Mouse (Mus musculus): ENCODE data around the gene Gm10570. TPM values are rescaled to one million over a fixed set of nuclear protein-coding genes. Genes with fewer than 3 reads are reported as not detected.

The Gm10570 gene
- polyA plus RNA-seq, 1 experiment from 2014 or later = not detected

DNA sequence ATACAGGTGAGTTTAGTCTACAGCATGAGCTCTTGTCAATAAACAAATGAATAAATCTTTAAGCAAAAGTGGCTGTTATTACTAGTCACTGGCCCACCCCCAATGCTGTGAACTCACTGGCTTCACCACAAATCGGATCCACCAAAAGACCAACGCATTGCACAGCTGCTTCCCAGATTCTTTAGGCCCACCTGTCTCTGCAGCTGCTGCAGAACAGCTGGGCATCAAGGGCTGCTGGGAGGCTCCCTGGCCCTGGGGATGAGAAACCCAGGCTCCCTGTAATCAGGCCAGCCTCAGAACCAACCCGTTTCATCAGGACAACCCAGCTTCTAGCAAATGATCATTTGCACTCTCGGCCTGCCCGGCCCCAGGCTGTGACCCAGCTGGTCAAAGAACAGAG lies 25.6 kb downstream of the Gm10570 start:
- no peaks in the 10 kb centered on the region for H3K9me3 ChIP-seq
- no peak overlapping the region for H3K4me2 ChIP-seq
- H3K4me1 ChIP-seq = no peaks in the 10 kb centered on the region
- H3K27me3 ChIP-seq = peaks cover 15% of the 10 kb centered on the region
- H3K4me3 ChIP-seq = no peak overlapping the region
- H3K9ac ChIP-seq = no peak overlapping the region
- ATAC-seq (ENCODE audit: insufficient number of reproducible peaks, insufficient read depth, low FRiP score, low TSS enrichment, low read depth) = no peak
- H3K36me3 ChIP-seq = no peaks in the 10 kb centered on the region
- no peak overlapping the region for H3K27ac ChIP-seq
- WGBS = 64% methylated on average over 5 of the region's 5 CpGs

GRCm38 (mm10) chr4:130279105-130279504 lies 29.4 kb downstream of the Gm10570 start, which contains the start of gene Serinc2:
Gene Serinc2, minus strand, starts transcription at chr4:130279205.
- 66% methylated on average over 2 of the region's 2 CpGs for WGBS
- no peaks in the 10 kb centered on the region for H3K36me3 ChIP-seq
- peaks cover 1% of the 10 kb centered on the region for H3K4me1 ChIP-seq
- ATAC-seq (ENCODE audit: insufficient number of reproducible peaks, insufficient read depth, low FRiP score, low TSS enrichment, low read depth) = no peak
- H3K4me2 ChIP-seq = no peak within 1 kb of the TSS
- peaks cover 13% of the 10 kb centered on the region for H3K27me3 ChIP-seq
- H3K9ac ChIP-seq = no peak within 1 kb of the TSS
- no peak within 1 kb of the TSS for H3K4me3 ChIP-seq
- H3K9me3 ChIP-seq = no peaks in the 10 kb centered on the region
- H3K27ac ChIP-seq = no peak within 1 kb of the TSS

DNA sequence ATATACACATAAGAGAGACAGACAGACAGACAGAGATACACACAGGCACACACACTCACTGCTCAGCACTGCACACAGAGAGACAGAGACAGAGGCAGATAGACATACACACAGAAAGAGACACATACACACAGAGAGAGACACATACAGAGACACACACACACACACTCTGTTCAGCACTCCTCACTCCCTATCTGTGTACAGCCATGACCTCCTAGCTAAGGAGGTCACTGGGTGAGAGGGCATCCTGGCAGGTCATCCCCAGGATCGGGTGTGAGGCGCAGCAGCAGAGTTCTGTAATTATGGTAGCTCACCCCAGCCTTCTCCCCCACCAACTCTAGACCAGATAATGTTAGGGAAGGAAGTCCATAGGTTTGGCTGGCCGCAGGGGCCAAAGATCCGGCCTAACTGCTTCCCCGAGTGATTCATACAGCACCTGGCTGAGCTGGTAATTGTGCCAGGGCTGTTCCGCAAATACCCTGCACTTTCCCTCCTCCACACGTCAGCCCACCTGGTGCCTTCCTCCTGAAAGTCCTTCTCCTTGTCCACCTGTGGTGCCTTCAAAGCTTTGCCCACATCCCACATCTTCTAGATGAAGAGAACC lies 31.8 kb downstream of the Gm10570 start:
- WGBS = 56% methylated on average over 7 of the region's 7 CpGs
- Histone ChIP-seq H3K27ac (no peak overlapping the region), H3K27me3 (peaks cover 8% of the 10 kb centered on the region), H3K36me3 (no peaks in the 10 kb centered on the region), H3K9me3 (no peaks in the 10 kb centered on the region), H3K4me1 (peaks cover 11% of the 10 kb centered on the region), H3K4me2 (no peak overlapping the region), H3K4me3 (no peak overlapping the region), H3K9ac (no peak overlapping the region)
- ATAC-seq (ENCODE audit: insufficient number of reproducible peaks, insufficient read depth, low FRiP score, low TSS enrichment, low read depth) = no peak

GRCm38 (mm10) chr4:130275823-130276105 lies 32.7 kb downstream of the Gm10570 start:
- Histone ChIP-seq H3K27ac (no peak overlapping the region), H3K4me2 (peak overlapping the region; percentile 71), H3K9ac (peak overlapping the region; percentile 96), H3K36me3 (0 out of 2 replicates have a peak, but pooled peaks cover 5% of the 10 kb centered on the region), H3K27me3 (peaks cover 7% of the 10 kb centered on the region), H3K4me1 (peaks cover 11% of the 10 kb centered on the region), H3K9me3 (no peaks in the 10 kb centered on the region), H3K4me3 (peak overlapping the region; percentile 82)
- no peak for ATAC-seq (ENCODE audit: insufficient number of reproducible peaks, insufficient read depth, low FRiP score, low TSS enrichment, low read depth)
- WGBS = 42% methylated on average over 5 of the region's 5 CpGs

DNA sequence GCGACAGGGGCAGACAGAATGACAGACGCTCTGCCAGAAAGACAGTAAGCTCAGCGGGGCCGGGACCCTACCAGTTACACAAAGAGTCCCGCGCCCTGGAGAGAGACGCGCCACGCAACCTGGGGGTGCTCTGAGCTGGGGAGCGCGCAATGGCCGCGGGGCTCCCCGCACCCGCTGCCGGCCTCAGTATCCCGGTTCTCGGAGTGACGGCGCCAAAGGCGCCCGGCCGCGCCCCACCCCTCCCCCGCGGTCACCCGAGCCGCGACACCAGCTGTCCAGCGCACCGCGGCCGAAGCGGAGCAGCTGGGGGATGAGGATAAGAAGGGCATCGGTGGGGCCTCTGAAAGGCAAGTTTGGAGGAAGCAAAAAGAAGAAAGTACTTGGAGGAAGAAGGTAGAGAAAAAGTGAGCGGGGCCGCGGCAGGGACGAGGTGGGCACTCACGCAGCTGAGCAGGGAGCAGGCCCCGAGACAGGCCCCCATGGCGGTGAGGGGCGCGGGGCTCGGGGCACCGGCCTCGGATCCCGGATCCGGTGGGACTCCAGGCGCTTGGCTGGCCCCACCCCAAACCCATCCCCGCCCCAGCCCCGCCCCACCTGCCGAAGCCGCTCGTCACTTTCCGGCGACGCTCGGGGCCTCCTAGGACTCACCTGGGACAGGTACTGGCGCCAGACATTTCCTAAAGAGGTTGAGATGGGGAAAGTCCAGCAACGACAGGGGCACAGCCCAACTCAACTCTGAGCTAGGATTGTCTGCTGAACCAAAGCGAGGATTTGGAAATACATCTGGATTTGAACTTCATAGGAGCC lies 33.3 kb downstream of the Gm10570 start:
- Histone ChIP-seq H3K9ac (peak overlapping the region; percentile 96), H3K4me1 (peaks cover 11% of the 10 kb centered on the region), H3K27me3 (peaks cover 7% of the 10 kb centered on the region), H3K36me3 (0 out of 2 replicates have a peak, but pooled peaks cover 9% of the 10 kb centered on the region), H3K4me3 (peak overlapping the region; percentile 82), H3K4me2 (peak overlapping the region; percentile 71), H3K9me3 (no peaks in the 10 kb centered on the region), H3K27ac (peak overlapping the region; percentile 92)
- ATAC-seq (ENCODE audit: insufficient number of reproducible peaks, insufficient read depth, low FRiP score, low TSS enrichment, low read depth) = peak; percentile 38; the same call in 1 of the 2 replicates
- WGBS = under 1% methylated on average over 62 of the region's 62 CpGs

DNA sequence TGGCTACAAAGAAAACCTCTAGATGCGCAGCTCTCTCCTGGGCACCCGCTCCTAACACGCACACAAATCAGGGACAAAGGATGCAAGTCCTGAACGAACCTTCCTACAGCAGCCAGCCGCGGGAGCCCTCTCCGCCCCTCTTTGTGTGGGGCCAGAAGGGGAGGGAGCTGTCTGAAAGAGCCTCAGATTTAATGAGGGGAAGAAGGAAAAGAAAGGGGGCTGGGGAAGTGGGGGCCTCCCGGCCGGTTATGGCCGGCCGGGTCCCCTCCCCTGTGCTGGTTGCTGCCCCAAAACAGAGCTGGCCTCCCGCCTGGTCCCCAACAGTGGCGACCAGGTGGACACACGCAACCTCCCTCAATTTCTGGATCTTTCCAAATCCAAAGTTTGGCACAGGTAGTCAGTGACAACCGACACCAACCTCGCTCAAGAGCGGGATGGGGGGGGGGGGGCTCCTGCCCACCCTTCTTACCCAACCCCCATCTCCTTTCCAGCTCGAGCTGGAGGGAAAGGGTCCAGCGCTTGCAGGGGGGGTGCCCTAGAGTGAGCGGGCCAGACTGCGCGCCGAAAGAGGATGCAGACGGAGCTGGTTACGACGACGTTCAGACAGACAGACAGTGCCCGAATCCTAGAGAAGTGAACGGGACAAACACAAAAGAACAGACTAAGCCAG lies 34.0 kb downstream of the Gm10570 start:
- Histone ChIP-seq H3K4me2 (peak overlapping the region; percentile 71), H3K27ac (peak overlapping the region; percentile 92), H3K4me1 (peaks cover 11% of the 10 kb centered on the region), H3K27me3 (peaks cover 7% of the 10 kb centered on the region), H3K4me3 (peak overlapping the region; percentile 82), H3K9me3 (no peaks in the 10 kb centered on the region), H3K36me3 (0 out of 2 replicates have a peak, but pooled peaks cover 12% of the 10 kb centered on the region), H3K9ac (peak overlapping the region; percentile 96)
- WGBS = under 1% methylated on average over 29 of the region's 29 CpGs
- peak; percentile 70 for ATAC-seq (ENCODE audit: insufficient number of reproducible peaks, insufficient read depth, low FRiP score, low TSS enrichment, low read depth)

- WGBS = 10% methylated on average over 11 of the region's 12 CpGs
- H3K27me3 ChIP-seq = peaks cover 7% of the 10 kb centered on the region
- peak; percentile 13; the same call in 1 of the 2 replicates for ATAC-seq (ENCODE audit: insufficient number of reproducible peaks, insufficient read depth, low FRiP score, low TSS enrichment, low read depth)
Measured at GRCm38 (mm10) chr4:130273698-130274345, 34.7 kb downstream of the Gm10570 start.

GRCm38 (mm10) chr4:130270611-130271347 lies 37.7 kb downstream of the Gm10570 start:
- Histone ChIP-seq H3K4me3 (no peak overlapping the region), H3K9ac (no peak overlapping the region), H3K4me1 (peaks cover 24% of the 10 kb centered on the region), H3K4me2 (no peak overlapping the region), H3K27me3 (no peaks in the 10 kb centered on the region), H3K27ac (no peak overlapping the region), H3K36me3 (peaks cover 16% of the 10 kb centered on the region; the same call in 1 of the 2 replicates), H3K9me3 (no peaks in the 10 kb centered on the region)
- WGBS = 79% methylated on average over 6 of the region's 6 CpGs
- ATAC-seq (ENCODE audit: insufficient number of reproducible peaks, insufficient read depth, low FRiP score, low TSS enrichment, low read depth) = no peak

More at GRCm38 (mm10) chr4:130273698-130274345, 34.7 kb downstream of the Gm10570 start:
- Histone ChIP-seq H3K9me3 (no peaks in the 10 kb centered on the region), H3K4me3 (peak overlapping the region; percentile 82), H3K36me3 (peaks cover 15% of the 10 kb centered on the region; the same call in 1 of the 2 replicates), H3K9ac (peak overlapping the region; percentile 96), H3K27ac (peak overlapping the region; percentile 92), H3K4me2 (peak overlapping the region; percentile 71), H3K4me1 (peaks cover 11% of the 10 kb centered on the region)

DNA sequence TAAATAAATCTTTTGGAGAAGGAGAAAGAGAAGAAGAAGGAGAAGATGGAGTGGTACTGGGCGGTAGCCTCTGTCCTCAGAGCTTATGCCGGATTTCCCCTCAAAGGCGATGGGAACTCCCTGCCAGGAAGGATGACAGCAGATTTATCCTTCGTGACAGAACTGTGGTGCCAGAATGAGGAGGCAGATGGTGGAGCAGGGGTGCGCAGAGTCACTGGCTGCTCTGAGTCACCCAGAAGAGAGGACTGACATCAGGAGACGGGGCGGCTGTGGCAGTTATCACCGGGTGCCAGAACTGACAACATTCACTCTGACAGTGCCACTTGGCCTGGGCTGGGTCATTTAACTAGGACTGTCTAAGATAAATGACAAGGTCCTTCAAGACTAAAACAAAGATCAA lies 38.4 kb downstream of the Gm10570 start:
- H3K27ac ChIP-seq = no peak overlapping the region
- no peak for ATAC-seq (ENCODE audit: insufficient number of reproducible peaks, insufficient read depth, low FRiP score, low TSS enrichment, low read depth)
- no peak overlapping the region for H3K4me2 ChIP-seq
- peaks cover 25% of the 10 kb centered on the region for H3K4me1 ChIP-seq
- no peaks in the 10 kb centered on the region for H3K27me3 ChIP-seq
- 90% methylated on average over 8 of the region's 8 CpGs for WGBS
- H3K4me3 ChIP-seq = no peak overlapping the region
- no peaks in the 10 kb centered on the region for H3K9me3 ChIP-seq
- H3K36me3 ChIP-seq = peaks cover 16% of the 10 kb centered on the region; the same call in 1 of the 2 replicates
- H3K9ac ChIP-seq = no peak overlapping the region

DNA sequence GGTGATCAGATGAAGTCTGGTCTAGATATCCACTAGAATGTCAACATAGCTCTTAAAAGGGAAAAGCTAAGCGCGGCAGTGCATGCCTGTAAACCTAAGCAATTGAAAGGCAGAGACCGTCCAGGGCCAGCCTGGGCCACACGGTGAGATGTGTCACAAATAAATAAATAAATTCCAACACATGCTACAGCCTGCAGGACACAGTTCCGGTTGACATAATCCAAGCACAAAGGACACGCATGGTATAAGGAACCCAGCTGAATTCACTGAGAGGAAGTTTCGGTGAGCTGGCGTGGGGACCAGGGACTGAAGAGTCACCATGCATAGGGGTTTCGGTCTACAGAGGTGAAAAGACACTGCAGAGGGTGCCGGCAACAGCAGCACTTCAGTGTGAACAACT lies 39.7 kb downstream of the Gm10570 start:
- H3K4me3 ChIP-seq = no peak overlapping the region
- peaks cover 33% of the 10 kb centered on the region for H3K4me1 ChIP-seq
- H3K9ac ChIP-seq = no peak overlapping the region
- 87% methylated on average over 10 of the region's 10 CpGs for WGBS
- H3K27ac ChIP-seq = no peak overlapping the region
- no peaks in the 10 kb centered on the region for H3K9me3 ChIP-seq
- no peak for ATAC-seq (ENCODE audit: insufficient number of reproducible peaks, insufficient read depth, low FRiP score, low TSS enrichment, low read depth)
- H3K36me3 ChIP-seq = peaks cover 22% of the 10 kb centered on the region
- H3K27me3 ChIP-seq = no peaks in the 10 kb centered on the region; the same call in 1 of the 2 replicates
- no peak overlapping the region for H3K4me2 ChIP-seq

Data from embryonic facial prominence, embryonic 13.5 days (tissue).